Mouse (Mus musculus): Measurements from ENCODE around the gene Slc6a4. TPM values are rescaled to one million over a fixed set of nuclear protein-coding genes. Genes with fewer than 3 reads are reported as not detected.
"Not testable (repeated sequence)": the region's sequence is repeated elsewhere in the genome, so short reads cannot be mapped to it uniquely, and the experiment has no call there.

Gene Slc6a4
- polyA plus RNA-seq, 1 experiment from 2014 or later = 0.74 TPM

- no peaks in the 10 kb centered on the region for H3K9me3 ChIP-seq (ENCODE audit: control insufficient read depth, low read depth, low read length)
- no peaks in the 10 kb centered on the region for H3K4me1 ChIP-seq (ENCODE audit: control insufficient read depth, insufficient read depth, low read length)
- H3K27me3 ChIP-seq (ENCODE audit: control insufficient read depth, insufficient read depth, low read length) = no peaks in the 10 kb centered on the region
- ATAC-seq (ENCODE audit: insufficient number of reproducible peaks, insufficient read depth, low FRiP score, low read depth) = no peak
- WGBS = 83% methylated on average over 3 of the region's 3 CpGs
- H3K4me3 ChIP-seq (ENCODE audit: low read depth, low read length) = no peak overlapping the region
- no peak overlapping the region for H3K4me2 ChIP-seq (replicated peaks; ENCODE audit: low read depth, low read length)
- no peak overlapping the region for H3K27ac ChIP-seq (ENCODE audit: low read length)
- no peaks in the 10 kb centered on the region for H3K36me3 ChIP-seq (ENCODE audit: control insufficient read depth, insufficient read depth, low read length)
- no peak overlapping the region for H3K9ac ChIP-seq (replicated peaks; ENCODE audit: low read depth, low read length)
Measured at GRCm38 (mm10) chr11:77028157-77028556, 29.8 kb downstream of the Slc6a4 start.

GRCm38 (mm10) chr11:77031151-77031934 lies 32.9 kb downstream of the Slc6a4 start:
- H3K27ac ChIP-seq (ENCODE audit: low read length) = no peak overlapping the region
- no peak overlapping the region for H3K4me2 ChIP-seq (replicated peaks; ENCODE audit: low read depth, low read length)
- no peaks in the 10 kb centered on the region for H3K36me3 ChIP-seq (ENCODE audit: control insufficient read depth, insufficient read depth, low read length)
- H3K27me3 ChIP-seq (ENCODE audit: control insufficient read depth, insufficient read depth, low read length) = no peaks in the 10 kb centered on the region
- ATAC-seq (ENCODE audit: insufficient number of reproducible peaks, insufficient read depth, low FRiP score, low read depth) = no peak
- no peak overlapping the region for H3K9ac ChIP-seq (replicated peaks; ENCODE audit: low read depth, low read length)
- H3K9me3 ChIP-seq (ENCODE audit: control insufficient read depth, low read depth, low read length) = no peaks in the 10 kb centered on the region
- H3K4me1 ChIP-seq (ENCODE audit: control insufficient read depth, insufficient read depth, low read length) = no peaks in the 10 kb centered on the region
- no peak overlapping the region for H3K4me3 ChIP-seq (ENCODE audit: low read depth, low read length)
- 73% methylated on average over 14 of the region's 14 CpGs for WGBS

- no peaks in the 10 kb centered on the region for H3K4me1 ChIP-seq (ENCODE audit: control insufficient read depth, insufficient read depth, low read length)
- no peak overlapping the region for H3K9ac ChIP-seq (replicated peaks; ENCODE audit: low read depth, low read length)
- H3K27me3 ChIP-seq (ENCODE audit: control insufficient read depth, insufficient read depth, low read length) = no peaks in the 10 kb centered on the region
- H3K4me3 ChIP-seq (ENCODE audit: low read depth, low read length) = no peak overlapping the region
- 87% methylated on average over 4 of the region's 4 CpGs for WGBS
- H3K9me3 ChIP-seq (ENCODE audit: control insufficient read depth, low read depth, low read length) = no peaks in the 10 kb centered on the region
- no peak overlapping the region for H3K27ac ChIP-seq (ENCODE audit: low read length)
- H3K36me3 ChIP-seq (ENCODE audit: control insufficient read depth, insufficient read depth, low read length) = peaks cover 16% of the 10 kb centered on the region
- H3K4me2 ChIP-seq (replicated peaks; ENCODE audit: low read depth, low read length) = no peak overlapping the region
- no peak for ATAC-seq (ENCODE audit: insufficient number of reproducible peaks, insufficient read depth, low FRiP score, low read depth)
Measured at GRCm38 (mm10) chr11:77041891-77042290, 43.5 kb downstream of the Slc6a4 start.

- Histone ChIP-seq H3K9ac (replicated peaks; ENCODE audit: low read depth, low read length) (no peak overlapping the region), H3K9me3 (ENCODE audit: control insufficient read depth, low read depth, low read length) (no peaks in the 10 kb centered on the region), H3K36me3 (ENCODE audit: control insufficient read depth, insufficient read depth, low read length) (peaks cover 19% of the 10 kb centered on the region), H3K27me3 (ENCODE audit: control insufficient read depth, insufficient read depth, low read length) (no peaks in the 10 kb centered on the region), H3K4me1 (ENCODE audit: control insufficient read depth, insufficient read depth, low read length) (no peaks in the 10 kb centered on the region), H3K27ac (ENCODE audit: low read length) (no peak overlapping the region), H3K4me3 (ENCODE audit: low read depth, low read length) (no peak overlapping the region), H3K4me2 (replicated peaks; ENCODE audit: low read depth, low read length) (no peak overlapping the region)
- no peak for ATAC-seq (ENCODE audit: insufficient number of reproducible peaks, insufficient read depth, low FRiP score, low read depth)
- 79% methylated on average over 2 of the region's 2 CpGs for WGBS
Measured at GRCm38 (mm10) chr11:77042816-77043215, 44.4 kb downstream of the Slc6a4 start.

- WGBS = 65% methylated on average over 5 of the region's 5 CpGs
- ATAC-seq (ENCODE audit: insufficient number of reproducible peaks, insufficient read depth, low FRiP score, low read depth) = no peak
Measured at GRCm38 (mm10) chr11:77061951-77062350, 63.5 kb downstream of the Slc6a4 start.

DNA sequence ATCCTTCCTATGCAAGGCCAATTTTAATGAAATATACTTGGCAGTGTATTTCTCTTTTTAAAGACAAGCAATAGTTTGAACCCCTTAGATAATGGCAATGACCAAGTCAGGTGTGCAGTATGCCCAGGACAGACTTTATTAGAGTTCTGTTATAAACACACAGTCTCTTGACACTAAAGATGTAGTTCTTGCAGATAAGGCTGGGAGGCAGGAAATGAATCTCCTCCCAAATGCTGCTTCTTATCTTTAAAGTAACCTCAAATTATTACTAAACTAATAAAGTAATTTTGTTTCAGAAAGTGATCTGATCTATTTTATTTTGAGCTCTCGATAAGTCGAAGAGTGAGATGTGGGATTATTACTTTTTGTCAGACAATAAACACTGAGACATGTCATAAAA lies 65.0 kb downstream of the Slc6a4 start:
- no peak for ATAC-seq (ENCODE audit: insufficient number of reproducible peaks, insufficient read depth, low FRiP score, low read depth)
- no peak overlapping the region for H3K9ac ChIP-seq (replicated peaks; ENCODE audit: low read depth, low read length)
- no peaks in the 10 kb centered on the region for H3K27me3 ChIP-seq (ENCODE audit: control insufficient read depth, insufficient read depth, low read length)
- WGBS = 92% methylated on average over 2 of the region's 2 CpGs
- no peaks in the 10 kb centered on the region for H3K9me3 ChIP-seq (ENCODE audit: control insufficient read depth, low read depth, low read length)
- H3K4me3 ChIP-seq (ENCODE audit: low read depth, low read length) = no peak overlapping the region
- H3K4me2 ChIP-seq (replicated peaks; ENCODE audit: low read depth, low read length) = no peak overlapping the region
- peaks cover 9% of the 10 kb centered on the region; the same call in 1 of the 2 replicates for H3K36me3 ChIP-seq (ENCODE audit: control insufficient read depth, insufficient read depth, low read length)
- no peaks in the 10 kb centered on the region for H3K4me1 ChIP-seq (ENCODE audit: control insufficient read depth, insufficient read depth, low read length)
- no peak overlapping the region for H3K27ac ChIP-seq (ENCODE audit: low read length)

More at GRCm38 (mm10) chr11:77061951-77062350, 63.5 kb downstream of the Slc6a4 start:
- Histone ChIP-seq H3K4me1 (ENCODE audit: control insufficient read depth, insufficient read depth, low read length) (no peaks in the 10 kb centered on the region), H3K36me3 (ENCODE audit: control insufficient read depth, insufficient read depth, low read length) (peaks cover 9% of the 10 kb centered on the region; the same call in 1 of the 2 replicates), H3K4me2 (replicated peaks; ENCODE audit: low read depth, low read length) (no peak overlapping the region), H3K4me3 (ENCODE audit: low read depth, low read length) (no peak overlapping the region), H3K9ac (replicated peaks; ENCODE audit: low read depth, low read length) (no peak overlapping the region), H3K27ac (ENCODE audit: low read length) (no peak overlapping the region), H3K9me3 (ENCODE audit: control insufficient read depth, low read depth, low read length) (no peaks in the 10 kb centered on the region), H3K27me3 (ENCODE audit: control insufficient read depth, insufficient read depth, low read length) (no peaks in the 10 kb centered on the region)

DNA sequence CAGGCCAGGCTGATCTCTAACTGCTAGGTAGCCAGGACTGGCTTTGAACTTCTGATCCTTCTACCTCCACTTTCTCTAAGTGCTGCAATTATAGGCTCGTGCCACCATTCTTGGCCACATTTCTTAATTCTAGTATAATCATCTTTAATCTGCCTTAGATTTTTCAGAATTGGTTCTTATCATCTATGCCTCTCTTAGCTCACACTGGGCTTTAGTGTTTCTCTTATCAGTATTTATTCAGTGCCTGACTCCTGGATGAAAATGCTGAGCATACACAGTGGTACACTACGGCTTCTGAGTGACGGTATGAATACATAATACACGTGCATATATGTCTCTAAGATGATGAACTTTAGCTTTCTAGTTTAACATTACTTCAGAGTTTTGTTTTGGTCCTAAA lies 70.4 kb downstream of the Slc6a4 start:
- no peaks in the 10 kb centered on the region for H3K27me3 ChIP-seq (ENCODE audit: control insufficient read depth, insufficient read depth, low read length)
- no peaks in the 10 kb centered on the region for H3K4me1 ChIP-seq (ENCODE audit: control insufficient read depth, insufficient read depth, low read length)
- no peak overlapping the region for H3K9ac ChIP-seq (replicated peaks; ENCODE audit: low read depth, low read length)
- no peak overlapping the region for H3K4me3 ChIP-seq (ENCODE audit: low read depth, low read length)
- H3K9me3 ChIP-seq (ENCODE audit: control insufficient read depth, low read depth, low read length) = no peaks in the 10 kb centered on the region
- peaks cover 18% of the 10 kb centered on the region for H3K36me3 ChIP-seq (ENCODE audit: control insufficient read depth, insufficient read depth, low read length)
- no peak for ATAC-seq (ENCODE audit: insufficient number of reproducible peaks, insufficient read depth, low FRiP score, low read depth)
- no peak overlapping the region for H3K4me2 ChIP-seq (replicated peaks; ENCODE audit: low read depth, low read length)
- H3K27ac ChIP-seq (ENCODE audit: low read length) = no peak overlapping the region
- WGBS = 79% methylated on average over 4 of the region's 4 CpGs

DNA sequence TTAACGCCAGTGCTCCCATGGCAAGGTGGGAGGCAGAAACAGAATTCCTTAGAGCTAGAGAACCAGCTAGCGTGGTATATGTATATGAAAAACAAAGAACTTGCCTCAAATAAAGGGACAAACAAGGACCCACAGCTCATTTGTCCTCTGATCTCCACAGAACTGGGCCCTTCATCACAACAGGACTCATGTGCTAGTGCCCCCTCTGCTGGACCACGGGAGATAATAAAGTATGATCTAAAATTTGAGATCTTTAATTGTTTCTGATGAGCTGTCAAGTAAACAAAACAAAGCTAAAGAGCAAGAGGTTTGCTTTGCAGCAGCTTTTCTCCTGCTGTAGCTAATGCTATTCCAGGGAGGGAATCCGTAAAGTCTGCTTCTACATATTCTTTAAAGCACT lies 72.3 kb downstream of the Slc6a4 start:
- WGBS = 64% methylated on average over 4 of the region's 4 CpGs
- Histone ChIP-seq H3K9me3 (ENCODE audit: control insufficient read depth, low read depth, low read length) (no peaks in the 10 kb centered on the region), H3K27me3 (ENCODE audit: control insufficient read depth, insufficient read depth, low read length) (no peaks in the 10 kb centered on the region), H3K27ac (ENCODE audit: low read length) (no peak overlapping the region), H3K4me1 (ENCODE audit: control insufficient read depth, insufficient read depth, low read length) (no peaks in the 10 kb centered on the region), H3K36me3 (ENCODE audit: control insufficient read depth, insufficient read depth, low read length) (peaks cover 28% of the 10 kb centered on the region), H3K9ac (replicated peaks; ENCODE audit: low read depth, low read length) (no peak overlapping the region), H3K4me2 (replicated peaks; ENCODE audit: low read depth, low read length) (no peak overlapping the region), H3K4me3 (ENCODE audit: low read depth, low read length) (no peak overlapping the region)
- no peak for ATAC-seq (ENCODE audit: insufficient number of reproducible peaks, insufficient read depth, low FRiP score, low read depth)

DNA sequence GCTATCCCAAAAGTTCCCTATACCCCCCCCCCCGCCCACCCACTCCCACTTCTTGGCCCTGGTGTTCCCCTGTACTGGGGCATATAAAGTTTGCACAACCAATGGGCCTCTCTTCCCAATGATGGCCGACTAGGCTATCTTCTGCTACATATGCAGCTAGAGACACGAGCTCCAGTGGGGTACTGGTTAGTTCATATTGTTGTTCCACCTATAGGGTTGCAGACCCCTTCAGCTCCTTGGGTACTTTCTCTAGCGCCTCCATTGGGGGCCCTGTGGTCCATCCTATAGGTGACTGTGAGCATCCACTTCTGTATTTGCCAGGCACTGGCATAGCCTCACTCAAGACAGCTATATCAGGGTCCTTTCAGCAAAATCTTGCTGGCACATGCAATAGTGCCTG lies 78.9 kb downstream of the Slc6a4 start:
- WGBS = 62% methylated on average over 4 of the region's 4 CpGs
- peak overlapping the region; percentile 79 for H3K9ac ChIP-seq (replicated peaks; ENCODE audit: low read depth, low read length)
- H3K27me3 ChIP-seq (ENCODE audit: control insufficient read depth, insufficient read depth, low read length); H3K9me3 ChIP-seq (ENCODE audit: control insufficient read depth, low read depth, low read length); ATAC-seq (ENCODE audit: insufficient number of reproducible peaks, insufficient read depth, low FRiP score, low read depth); H3K4me1 ChIP-seq (ENCODE audit: control insufficient read depth, insufficient read depth, low read length); H3K27ac ChIP-seq (ENCODE audit: low read length): not testable (repeated sequence)
- H3K36me3 ChIP-seq (ENCODE audit: control insufficient read depth, insufficient read depth, low read length) = peaks cover 19% of the 10 kb centered on the region
- H3K4me2 ChIP-seq (replicated peaks; ENCODE audit: low read depth, low read length) = peak overlapping the region; percentile 77
- peak overlapping the region; percentile 92 for H3K4me3 ChIP-seq (ENCODE audit: low read depth, low read length)
